ENCODE assay signal across 14 mouse cellular contexts in genomic region chr7:64656787-64657186, GRCm38 (mm10).
"Had no signal": no experiment of that assay in that cellular context is flagged by ENCODE, and none has a peak within 500 bp of the region (broad histone marks: within the 10 kb centered on the region; RNA-seq: fewer than 3 reads in every experiment).

No protein-coding gene starts in this region.

- H3K9ac ChIP-seq: liver, embryonic 15.5 days; lung, embryonic 14.5 days; midbrain, embryonic 12.5 days had no signal

- H3K4me3 ChIP-seq: layer of hippocampus, adult 2 months; liver, embryonic 15.5 days; midbrain, embryonic 12.5 days had no signal

- H3K4me2 ChIP-seq: liver, embryonic 11.5 days; liver, embryonic 15.5 days; lung, embryonic 14.5 days; midbrain, embryonic 12.5 days had no signal

- H3K27me3 ChIP-seq: liver, embryonic 15.5 days; midbrain, embryonic 12.5 days had no signal

- H3K36me3 ChIP-seq: liver, embryonic 15.5 days; midbrain, embryonic 12.5 days had no signal

- H3K4me1 ChIP-seq: liver, embryonic 15.5 days had no signal

- DNase-seq: kidney, adult 18-20 months; kidney, postnatal 10 days; kidney, postnatal 4 days; lung, embryonic 14.5 days; lung, postnatal 10 days; lung, postnatal 4 days; right cerebral cortex, postnatal 4 days; spleen, adult 18-20 months; thymus, adult 18-20 months; thymus, postnatal 14 days had no signal

- H3K9me3 ChIP-seq: liver, embryonic 15.5 days; midbrain, embryonic 12.5 days had no signal

- H3K27ac ChIP-seq: layer of hippocampus, adult 2 months; liver, embryonic 15.5 days; midbrain, embryonic 12.5 days had no signal
